Mouse (Mus musculus): Measurements from ENCODE around the gene Atp6v0d1. TPM values are rescaled to one million over a fixed set of nuclear protein-coding genes. Genes with fewer than 3 reads are reported as not detected.

Gene Atp6v0d1
- polyA plus RNA-seq, 1 experiment, result 110 TPM

DNA sequence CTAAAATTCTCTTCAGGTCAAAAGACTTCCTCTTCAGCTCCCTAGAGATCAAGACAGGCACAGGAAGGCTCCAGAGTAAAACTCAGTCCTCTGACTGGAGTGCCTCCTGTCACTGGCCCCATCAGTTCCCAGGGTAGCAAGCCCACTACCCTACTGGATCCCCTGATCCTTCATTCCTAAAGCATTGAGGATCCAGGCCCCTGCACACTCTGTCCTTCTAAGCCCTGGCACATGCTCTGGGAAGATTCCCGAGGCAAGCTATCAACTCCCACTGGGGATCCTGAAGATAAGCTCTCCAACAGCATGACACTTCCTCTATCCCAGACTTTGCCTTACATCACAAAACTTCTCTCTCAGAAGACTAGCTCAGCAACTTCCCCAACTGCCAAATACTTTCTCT, 22.1 kb downstream of the Atp6v0d1 start:
- no peak for DNase-seq (ENCODE audit: low read depth, low spot score)
- WGBS, result 4% methylated on average over 1 of the region's 1 CpGs

DNA sequence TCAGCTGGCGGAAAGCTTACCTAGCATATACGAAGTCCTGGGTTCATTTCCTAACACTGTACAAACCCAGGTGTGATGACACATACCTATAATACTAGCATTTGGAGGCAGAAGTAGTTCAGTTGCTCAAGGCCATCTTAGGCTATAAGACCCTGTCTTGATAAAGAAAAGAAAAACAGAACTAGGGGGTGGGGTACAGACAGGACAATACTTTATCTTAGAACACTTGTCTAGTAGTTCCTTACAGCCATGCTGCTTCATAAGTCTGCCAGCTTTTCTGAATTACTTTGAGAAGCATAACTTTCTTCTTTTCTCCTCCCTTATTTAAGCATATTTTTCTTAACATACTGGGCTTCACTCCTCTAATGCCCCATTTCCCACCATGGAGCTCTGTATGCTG, 23.0 kb downstream of the Atp6v0d1 start:
- 82% methylated on average over 2 of the region's 2 CpGs for WGBS
- DNase-seq (ENCODE audit: low read depth, low spot score), result no peak

DNA sequence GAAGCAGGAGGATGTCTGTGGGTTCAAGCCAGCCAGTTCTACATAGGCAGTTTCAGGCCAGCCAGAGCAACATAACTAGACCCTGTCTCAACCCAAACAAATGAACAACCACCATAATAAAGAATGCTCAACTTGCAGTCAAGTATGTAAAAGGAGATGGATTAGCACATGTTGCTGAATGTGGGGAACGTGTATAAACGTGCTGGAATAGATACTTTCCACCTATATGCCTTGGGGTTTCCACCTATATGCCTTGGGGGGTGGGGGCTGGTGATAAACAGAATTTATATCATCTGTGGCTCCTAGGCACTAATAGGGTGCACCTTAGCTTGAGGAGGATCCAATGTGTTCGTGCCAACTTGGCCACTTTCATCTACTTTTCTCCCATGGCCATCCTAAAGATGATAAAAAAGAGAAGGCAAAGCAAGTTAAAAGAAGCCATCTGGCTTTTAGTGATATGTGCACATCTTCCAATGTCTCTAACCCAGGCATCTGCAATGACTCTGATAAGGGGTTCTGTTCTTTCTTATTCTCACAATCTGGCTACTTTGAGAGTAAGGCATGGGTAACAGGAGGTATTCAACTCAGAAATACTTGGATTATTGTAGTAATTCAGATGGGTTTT, 23.7 kb downstream of the Atp6v0d1 start:
- DNase-seq (ENCODE audit: low read depth, low spot score), result no peak
- WGBS, result 91% methylated on average over 3 of the region's 3 CpGs

DNA sequence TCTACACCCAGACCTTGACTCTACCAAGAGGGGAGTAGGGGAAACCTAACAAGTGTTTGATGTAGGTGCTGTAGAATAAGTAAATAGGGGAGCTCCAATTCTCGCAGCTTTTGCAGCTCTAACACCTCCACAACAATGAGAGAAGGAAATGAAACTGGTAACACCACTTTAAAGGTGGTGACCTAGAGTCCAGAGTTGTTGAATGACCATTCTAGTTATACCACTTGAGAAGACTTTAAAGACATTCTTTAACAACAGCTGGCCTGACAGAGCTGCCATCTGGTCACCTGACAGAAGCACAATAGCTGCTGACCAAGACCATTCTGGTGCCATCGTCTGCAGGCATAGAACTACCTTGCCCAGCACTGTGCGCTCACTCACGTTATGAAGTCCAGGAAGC, 26.9 kb downstream of the Atp6v0d1 start:
- WGBS, result 82% methylated on average over 4 of the region's 4 CpGs
- no peak for DNase-seq (ENCODE audit: low read depth, low spot score)

DNA sequence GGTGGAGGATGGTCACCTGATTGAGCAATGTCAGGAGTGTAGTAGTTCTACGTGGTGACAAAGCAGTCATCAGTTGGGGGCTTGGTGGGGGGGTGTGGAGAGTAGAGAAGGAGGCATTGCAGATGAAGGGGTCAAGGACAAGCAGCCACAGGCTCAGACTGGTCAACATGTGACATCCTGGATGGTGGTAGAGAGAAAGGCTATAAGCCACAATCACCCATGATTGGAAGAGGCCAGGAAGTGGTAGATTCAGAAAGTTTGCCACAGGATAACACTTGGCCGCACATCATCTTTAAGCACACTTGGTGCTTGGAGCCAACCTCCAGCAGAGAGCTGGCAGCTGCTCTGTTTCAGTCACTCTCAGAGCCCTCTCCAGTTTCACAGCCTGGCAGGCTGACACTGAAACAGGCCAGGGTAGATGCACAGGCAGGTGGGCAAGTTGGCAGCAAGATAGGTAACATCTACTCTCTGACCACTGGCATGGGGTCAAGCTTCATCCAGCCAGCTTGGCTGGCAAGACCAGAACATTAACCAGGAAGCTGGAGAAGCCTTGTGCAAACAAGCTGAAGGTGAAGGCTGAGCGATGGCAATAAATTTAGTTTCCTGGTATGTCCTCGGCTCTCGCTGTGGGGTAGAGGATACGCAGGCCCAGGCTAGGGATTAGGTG, 28.7 kb downstream of the Atp6v0d1 start:
- DNase-seq (ENCODE audit: low read depth, low spot score), result no peak
- WGBS, result 28% methylated on average over 6 of the region's 6 CpGs

DNA sequence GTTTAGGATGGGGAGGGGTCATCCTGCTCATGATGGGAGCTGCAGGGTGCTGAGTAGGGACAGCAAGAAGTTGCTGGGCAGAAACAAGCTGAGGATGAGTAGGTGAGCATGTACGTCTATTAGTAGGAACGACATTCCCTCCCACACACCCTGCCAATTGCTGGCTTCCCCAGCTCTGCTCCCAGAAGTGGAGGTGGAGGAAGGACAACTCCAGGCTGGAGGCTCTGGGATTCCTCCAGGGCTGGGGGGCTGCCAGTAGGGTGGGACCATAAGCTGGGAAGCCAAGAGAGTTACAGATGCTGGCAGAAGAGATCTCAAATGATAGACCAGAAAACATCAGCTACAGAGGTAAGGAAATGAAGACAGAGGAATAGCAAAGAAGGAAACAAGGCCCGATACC, 29.3 kb downstream of the Atp6v0d1 start:
- no peak for DNase-seq (ENCODE audit: low read depth, low spot score)
- 66% methylated on average over 3 of the region's 3 CpGs for WGBS

DNA sequence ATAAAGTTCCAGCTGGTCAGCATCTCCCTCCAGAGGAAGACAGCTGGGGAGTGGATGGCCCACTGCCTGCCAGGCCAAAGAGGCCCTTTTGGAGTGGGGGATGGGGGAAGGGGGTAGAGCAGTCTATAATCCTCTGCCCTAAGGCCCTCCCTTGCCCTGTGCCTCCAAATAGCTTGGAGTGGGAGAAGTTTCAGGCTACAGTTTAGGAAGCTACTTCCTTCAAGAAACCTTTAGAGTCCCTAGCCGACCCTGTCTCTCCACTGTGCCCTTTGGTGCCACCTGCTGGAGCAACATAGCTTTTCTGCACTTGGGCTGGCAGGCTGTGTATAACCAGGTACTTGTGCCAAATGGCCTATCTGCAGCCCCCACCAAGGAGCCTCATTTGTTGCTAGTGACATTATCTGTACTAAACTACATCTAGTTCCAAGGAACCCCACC, 31.9 kb downstream of the Atp6v0d1 start:
- DNase-seq (ENCODE audit: low read depth, low spot score), result no peak
- 0% methylated on average over 1 of the region's 1 CpGs for WGBS

DNA sequence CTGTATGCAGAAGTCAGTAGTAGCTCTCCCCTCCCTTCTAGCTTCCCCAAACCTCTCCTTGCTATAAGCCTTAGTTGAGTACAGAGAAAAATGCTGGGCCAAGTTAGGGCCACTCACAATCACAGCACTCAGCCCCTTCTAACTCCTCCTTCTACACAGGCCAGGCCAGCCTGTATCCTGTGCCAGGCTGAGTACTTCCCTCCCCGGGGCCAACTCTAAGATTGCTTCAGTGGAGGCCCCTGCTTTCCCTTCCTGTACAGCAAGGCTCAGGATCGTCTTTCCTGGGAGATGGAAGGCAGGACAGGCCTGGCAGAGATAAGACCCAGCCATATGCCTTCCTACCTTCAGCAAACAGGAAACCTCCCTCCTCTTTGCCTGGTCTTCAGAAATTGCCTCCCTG, 32.4 kb downstream of the Atp6v0d1 start:
- no peak for DNase-seq (ENCODE audit: low read depth, low spot score)
- WGBS, result 4% methylated on average over 2 of the region's 2 CpGs

DNA sequence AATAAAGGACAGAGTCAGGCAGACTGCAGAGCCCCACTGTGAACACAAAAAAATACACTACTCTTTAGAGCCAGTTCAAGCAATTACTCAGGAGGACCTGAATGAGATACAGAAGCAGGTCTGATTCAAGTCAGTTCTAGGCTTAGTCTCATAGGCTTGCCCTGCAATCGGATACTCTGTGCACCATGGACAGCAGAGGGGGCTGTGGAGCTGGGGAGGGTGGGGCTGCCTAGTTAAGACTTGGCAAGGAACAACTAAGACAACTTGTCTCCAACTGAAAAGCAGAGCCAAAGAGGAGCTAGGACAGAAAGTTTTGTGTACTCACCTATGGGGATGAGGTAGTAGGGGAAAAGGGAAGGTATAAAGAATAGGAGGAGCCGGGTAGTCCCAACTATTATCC, 34.1 kb downstream of the Atp6v0d1 start:
- WGBS, result 20% methylated on average over 2 of the region's 2 CpGs
- no peak for DNase-seq (ENCODE audit: low read depth, low spot score)

DNA sequence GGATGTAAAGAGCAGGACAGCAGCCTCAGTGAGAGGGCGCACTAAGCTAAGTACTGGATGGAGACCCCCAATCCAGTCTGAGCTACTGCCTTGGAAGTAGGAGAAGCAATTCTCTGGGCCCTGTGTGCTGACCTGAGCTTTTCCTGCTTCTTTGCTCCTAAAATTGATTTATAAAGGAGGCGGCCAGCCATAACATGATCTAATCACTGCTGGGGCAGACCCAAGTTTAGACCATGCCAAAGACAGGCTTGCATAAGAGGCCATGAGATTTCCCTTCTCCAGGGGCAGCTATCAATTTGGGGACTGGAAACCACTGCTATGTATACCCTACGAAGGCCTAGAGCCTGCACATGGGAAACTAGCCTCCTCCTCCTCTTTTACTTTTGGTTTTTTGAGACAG, 36.6 kb downstream of the Atp6v0d1 start:
- WGBS, result 82% methylated on average over 3 of the region's 3 CpGs
- no peak for DNase-seq (ENCODE audit: low read depth, low spot score)

DNA sequence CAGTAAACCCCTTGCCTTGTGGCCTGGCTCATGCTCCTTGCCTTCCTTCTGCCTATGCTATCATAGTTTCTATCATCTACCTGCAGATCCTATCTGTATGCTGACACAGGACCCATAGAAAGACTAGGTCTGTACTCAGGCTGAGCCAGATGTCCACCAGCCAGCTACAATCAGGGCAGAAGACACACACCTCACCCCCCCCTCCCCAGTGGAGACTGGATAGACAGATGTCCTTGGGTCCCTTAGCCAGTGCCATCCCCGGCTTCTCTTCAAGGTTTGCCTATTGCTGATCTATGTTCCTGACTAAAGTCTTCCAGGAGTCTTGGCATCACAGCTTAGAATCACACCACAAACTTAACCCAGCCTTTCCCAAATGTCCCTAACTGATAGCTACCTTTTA, 37.6 kb downstream of the Atp6v0d1 start:
- 92% methylated on average over 1 of the region's 1 CpGs for WGBS
- DNase-seq (ENCODE audit: low read depth, low spot score), result no peak

DNA sequence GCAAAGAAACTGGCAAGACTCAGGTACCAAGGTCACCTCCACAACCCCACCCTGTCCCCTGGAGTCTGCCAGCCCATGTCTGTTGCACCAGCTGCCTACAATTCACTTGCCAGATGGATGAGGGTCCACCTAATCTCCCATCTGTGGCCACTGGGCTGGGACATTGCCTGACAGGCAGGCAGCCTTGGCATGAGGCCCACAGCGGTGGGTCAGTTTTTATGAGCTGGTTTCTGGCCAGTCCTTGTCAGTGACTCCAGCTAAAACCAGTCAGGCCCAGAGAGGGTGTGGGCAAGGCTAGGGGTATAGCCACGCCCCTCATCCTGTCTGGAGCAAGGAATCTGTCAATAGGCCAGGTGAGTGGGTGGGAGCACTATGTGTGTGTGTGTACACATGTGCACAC, 38.7 kb downstream of the Atp6v0d1 start:
- WGBS, result 31% methylated on average over 2 of the region's 2 CpGs
- no peak for DNase-seq (ENCODE audit: low read depth, low spot score)

DNA sequence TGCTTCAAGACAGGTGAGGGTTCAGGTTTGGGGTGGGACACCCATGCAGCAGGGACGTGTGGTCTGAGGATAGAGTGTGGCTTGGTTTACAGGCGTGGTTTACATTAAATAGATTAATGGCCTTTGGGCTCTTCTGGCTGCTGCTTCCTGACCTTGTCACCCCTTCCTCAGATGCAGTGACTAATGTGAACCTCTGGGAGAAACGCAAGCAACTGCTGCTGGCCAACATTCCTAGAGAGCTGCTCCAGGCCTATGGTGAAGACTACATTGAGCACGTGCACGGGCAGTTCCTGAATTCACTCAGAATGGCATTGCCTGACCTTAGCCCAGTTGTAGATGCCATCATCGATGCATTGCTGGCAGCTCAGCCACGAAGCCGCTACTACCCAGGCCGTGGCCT, 43.0 kb downstream of the Atp6v0d1 start:
- WGBS, result 75% methylated on average over 9 of the region's 9 CpGs
- DNase-seq (ENCODE audit: low read depth, low spot score), result no peak

DNA sequence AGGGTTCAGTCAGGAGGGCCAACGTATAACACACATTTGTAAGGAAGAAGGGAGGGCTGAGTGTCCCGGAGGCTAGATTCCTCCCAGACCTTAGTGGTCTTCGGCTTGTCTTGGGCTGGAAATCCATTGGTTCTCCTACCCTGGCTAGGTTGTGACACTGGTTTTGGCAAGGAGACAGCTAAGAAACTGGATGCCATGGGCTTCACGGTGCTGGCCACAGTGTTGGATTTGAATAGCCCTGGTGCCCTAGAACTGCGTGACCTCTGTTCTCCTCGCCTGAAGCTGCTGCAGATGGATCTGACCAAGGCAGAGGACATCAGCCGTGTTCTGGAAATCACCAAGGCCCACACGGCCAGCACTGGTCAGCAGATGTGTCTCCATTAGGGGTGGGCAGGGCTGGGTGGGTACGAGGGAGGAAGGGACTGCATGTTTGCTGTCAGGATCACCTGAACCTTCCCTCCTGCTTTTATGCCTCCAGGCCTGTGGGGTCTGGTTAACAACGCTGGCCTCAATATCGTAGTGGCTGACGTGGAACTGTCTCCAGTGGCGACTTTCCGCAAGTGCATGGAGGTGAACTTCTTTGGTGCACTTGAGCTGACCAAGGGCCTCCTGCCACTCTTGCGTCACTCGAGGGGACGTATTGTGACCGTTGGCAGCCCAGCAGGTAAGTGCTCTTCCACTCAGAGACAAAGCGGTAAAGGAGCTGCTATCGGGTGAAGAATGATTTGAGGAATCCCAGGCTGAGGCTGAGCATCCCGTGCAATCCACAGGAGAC, 43.7 kb downstream of the Atp6v0d1 start:
- no peak for DNase-seq (ENCODE audit: low read depth, low spot score)
- WGBS, result 89% methylated on average over 21 of the region's 21 CpGs

DNA sequence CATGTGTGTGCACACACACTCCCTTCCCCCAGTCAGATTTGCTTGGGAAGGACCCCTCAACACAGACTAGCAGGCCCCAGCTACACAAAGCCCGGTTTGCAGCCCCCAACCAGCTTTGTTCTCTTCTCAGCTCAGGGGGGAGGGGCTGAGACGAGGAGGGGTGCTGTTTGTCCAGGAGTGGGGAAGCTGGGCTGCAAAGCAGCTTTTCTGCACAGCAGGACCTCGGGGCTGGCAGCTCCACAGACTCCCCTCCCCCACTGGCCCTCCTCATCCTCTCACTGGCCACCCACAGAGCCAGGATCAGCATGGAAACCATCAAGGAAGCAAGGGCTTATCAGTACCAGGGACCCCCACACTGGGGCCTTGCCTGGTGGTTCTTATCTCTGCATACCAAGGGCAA, 44.8 kb downstream of the Atp6v0d1 start:
- WGBS, result 49% methylated on average over 3 of the region's 3 CpGs

DNA sequence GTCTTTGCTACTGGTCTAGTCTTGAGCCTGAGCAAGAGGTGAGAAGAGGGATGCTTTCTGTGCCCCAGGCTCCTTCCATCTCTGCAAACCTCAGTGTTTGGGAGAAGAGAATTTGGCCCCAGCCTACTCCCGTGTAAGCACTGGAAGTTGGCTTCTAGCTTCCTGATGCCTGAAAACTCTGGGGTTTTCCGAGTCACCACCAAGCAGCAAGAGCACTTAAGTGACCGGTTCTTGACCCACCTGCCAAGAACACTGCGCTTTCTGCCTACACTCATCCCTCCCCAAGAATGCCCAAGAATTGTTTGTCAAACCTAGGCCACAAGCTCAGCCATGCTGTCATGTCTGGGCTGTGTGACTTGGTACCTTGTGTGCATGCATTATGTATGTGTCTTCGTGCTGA, 45.3 kb downstream of the Atp6v0d1 start:
- WGBS, result 71% methylated on average over 5 of the region's 5 CpGs
- no peak for DNase-seq (ENCODE audit: low read depth, low spot score)

More for the DNA sequence above, 44.8 kb downstream of the Atp6v0d1 start:
- DNase-seq (ENCODE audit: low read depth, low spot score), result no peak

DNA sequence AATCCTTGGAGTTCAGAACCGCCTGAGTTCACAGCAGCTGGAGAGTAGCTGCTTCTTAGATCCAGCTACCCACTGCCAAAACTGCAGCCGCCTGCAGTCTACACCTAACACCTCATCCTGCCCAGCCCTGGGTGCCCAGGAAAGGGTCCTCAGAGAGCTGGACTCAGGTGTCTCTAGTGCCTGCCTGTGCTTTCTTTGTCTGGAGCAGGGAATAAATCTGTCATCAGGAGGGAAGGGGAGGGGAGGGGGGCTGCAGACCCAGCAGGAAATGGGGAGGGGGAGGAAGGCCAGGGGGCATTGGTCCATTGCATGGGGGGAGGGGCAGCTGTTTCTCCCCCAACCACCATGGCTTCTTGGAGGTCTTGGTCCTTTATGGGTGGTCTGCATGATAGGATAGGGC, 46.3 kb downstream of the Atp6v0d1 start:
- no peak for DNase-seq (ENCODE audit: low read depth, low spot score)
- 3% methylated on average over 2 of the region's 2 CpGs for WGBS

DNA sequence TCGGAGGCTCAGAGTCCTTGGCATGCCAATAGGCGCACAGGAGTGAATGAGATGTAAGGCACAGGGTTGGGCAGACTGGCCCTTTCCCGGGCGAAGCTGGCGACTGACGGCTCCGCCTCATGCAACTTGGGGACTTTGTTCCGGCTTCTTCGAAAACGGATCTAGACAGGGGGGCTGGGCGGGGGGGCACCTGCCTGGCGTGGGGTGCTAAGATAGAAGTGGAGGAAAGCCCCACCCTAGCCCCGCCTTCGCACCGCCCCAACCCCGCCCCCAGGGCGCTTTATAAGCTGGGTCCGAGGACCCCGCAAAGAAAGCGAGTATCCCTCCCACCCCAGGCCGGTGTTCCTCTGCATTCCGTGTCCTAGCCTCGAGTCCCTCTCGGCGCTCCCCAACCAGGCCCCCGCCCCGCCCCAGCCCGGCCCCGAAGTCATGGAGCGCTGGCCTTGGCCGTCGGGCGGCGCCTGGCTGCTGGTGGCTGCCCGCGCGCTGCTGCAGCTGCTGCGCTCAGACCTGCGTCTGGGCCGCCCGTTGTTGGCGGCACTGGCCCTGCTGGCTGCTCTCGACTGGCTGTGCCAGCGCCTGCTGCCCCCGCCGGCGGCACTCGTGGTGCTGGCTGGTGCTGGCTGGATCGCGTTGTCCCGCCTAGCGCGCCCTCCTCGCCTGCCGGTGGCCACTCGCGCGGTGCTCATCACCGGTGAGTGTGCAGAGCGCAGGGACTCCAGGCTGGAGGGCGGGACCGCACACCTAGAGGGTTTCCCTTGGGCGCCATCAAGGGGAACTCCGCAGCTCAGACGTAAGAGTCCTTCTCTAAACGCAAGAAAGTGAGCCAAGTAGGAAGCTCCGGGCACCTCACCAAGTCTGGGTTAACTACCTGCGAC, 47.2 kb downstream of the Atp6v0d1 start, which contains the start of gene Hsd11b2:
Gene Hsd11b2 (plus strand): TSS at position 320 of the 878 bp plus-strand sequence.
- under 1% methylated on average over 68 of the region's 68 CpGs for WGBS

DNA sequence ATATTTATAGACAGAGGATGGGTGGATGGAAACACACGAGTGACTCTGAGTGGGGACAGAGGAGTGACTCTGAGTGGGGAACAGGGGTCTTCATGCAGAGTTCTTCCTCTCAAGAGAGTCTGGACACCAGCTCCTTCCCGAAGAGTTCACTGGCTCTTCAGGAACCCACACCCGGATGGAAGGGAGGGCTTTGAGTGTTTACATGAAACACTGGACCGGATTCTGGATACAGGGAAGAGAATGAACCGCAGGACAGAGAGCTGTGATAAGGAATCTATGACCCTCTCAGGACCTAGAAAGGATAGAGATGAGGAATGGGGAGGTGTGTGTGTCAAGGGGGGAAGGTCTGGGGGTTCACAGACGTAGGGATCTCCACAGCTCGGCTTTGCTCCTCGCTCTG, 48.5 kb downstream of the Atp6v0d1 start:
- DNase-seq (ENCODE audit: low read depth, low spot score), result no peak
- 39% methylated on average over 8 of the region's 8 CpGs for WGBS

More for the DNA sequence above, 47.2 kb downstream of the Atp6v0d1 start, which contains the start of gene Hsd11b2:
- no peak for DNase-seq (ENCODE audit: low read depth, low spot score)

Data from large intestine, adult 2 months (tissue).